Mouse (Mus musculus) forebrain, embryonic 13.5 days (tissue): ENCODE data around the gene Zfp872. TPM values are rescaled to one million over a fixed set of nuclear protein-coding genes. Genes with fewer than 3 reads are reported as not detected.
"Not testable (repeated sequence)": the region's sequence is repeated elsewhere in the genome, so short reads cannot be mapped to it uniquely, and the experiment has no call there.

Source experiments
- ATAC-seq: fragments of 200-750 bp; cut with Nextera tagmentation; 2 replicates; pipeline ENCODE4 v1.8.0; 2017
- H3K27ac ChIP-seq: fragments of 300-500 bp; sonication (generic); 2 replicates; pipeline ENCODE4 v1.5.1; 2015; ENCODE audit warnings: inconsistent platforms, mild to moderate bottlenecking, moderate library complexity
- H3K27me3 ChIP-seq: fragments of 300-500 bp; sonication (generic); 2 replicates; pipeline ENCODE4 v1.6.1; 2015; ENCODE audit warnings: mild to moderate bottlenecking, inconsistent platforms
- H3K36me3 ChIP-seq: fragments of 300-500 bp; sonication (generic); 2 replicates; pipeline ENCODE4 v1.6.1; 2015; ENCODE audit warnings: mild to moderate bottlenecking, inconsistent platforms; ENCODE audit not compliant: poor library complexity, severe bottlenecking
- H3K4me1 ChIP-seq: fragments of 300-500 bp; sonication (generic); 2 replicates; pipeline ENCODE4 v1.6.1; 2015; ENCODE audit warnings: inconsistent platforms
- H3K4me2 ChIP-seq: fragments of 300-500 bp; sonication (generic); 2 replicates; pipeline ENCODE4 v1.6.1; 2015; ENCODE audit warnings: inconsistent platforms, mild to moderate bottlenecking, moderate library complexity
- H3K4me3 ChIP-seq: fragments of 300-500 bp; sonication (generic); 2 replicates; pipeline ENCODE4 v1.5.1; 2015; ENCODE audit warnings: mild to moderate bottlenecking, inconsistent platforms
- H3K9ac ChIP-seq: fragments of 300-500 bp; sonication (generic); 2 replicates; pipeline ENCODE4 v1.6.1; 2015; ENCODE audit warnings: mild to moderate bottlenecking, inconsistent platforms
- H3K9me3 ChIP-seq: fragments of 300-500 bp; sonication (generic); replicated peaks from 2 replicates; pipeline ENCODE4 v1.6.1; 2016; ENCODE audit warnings: inconsistent platforms
- WGBS: fragments of 180-500 bp; shearing (Covaris S2); methylation state at CpG from one replicate; pipeline ENCODE4 v1.1.7; 2015; 5-methylcytosine and 5-hydroxymethylcytosine counted together
- polyA plus RNA-seq: library from polyadenylated mRNA; unstranded; fragments of >200 nt; fragmentation: Nextera tagmentation; extraction: Ambion mirVana; gene quantifications from 2 replicates; pipeline ENCODE4 v1.2.1, GENCODE M21; 2015

The Zfp872 gene
- 0.13 and 0.19 TPM in 2 replicates for polyA plus RNA-seq

GRCm38 (mm10) chr9:22188025-22188611, at the start of gene Zfp872:
Zfp872 (plus strand) TSS chr9:22188090.
- Histone ChIP-seq H3K9ac (peak within 1 kb of the TSS; percentile 65), H3K36me3 (no peaks in the 10 kb centered on the region), H3K4me1 (no peaks in the 10 kb centered on the region), H3K4me2 (peak within 1 kb of the TSS; percentile 72), H3K27ac (no peak within 1 kb of the TSS), H3K9me3 (0 out of 2 replicates have a peak, but pooled peaks cover 4% of the 10 kb centered on the region), H3K4me3 (peak within 1 kb of the TSS; percentile 45), H3K27me3 (0 out of 2 replicates have a peak, but pooled peaks cover 8% of the 10 kb centered on the region)
- WGBS = 14% methylated on average over 43 of the region's 43 CpGs
- peak; percentile 80 for ATAC-seq

DNA sequence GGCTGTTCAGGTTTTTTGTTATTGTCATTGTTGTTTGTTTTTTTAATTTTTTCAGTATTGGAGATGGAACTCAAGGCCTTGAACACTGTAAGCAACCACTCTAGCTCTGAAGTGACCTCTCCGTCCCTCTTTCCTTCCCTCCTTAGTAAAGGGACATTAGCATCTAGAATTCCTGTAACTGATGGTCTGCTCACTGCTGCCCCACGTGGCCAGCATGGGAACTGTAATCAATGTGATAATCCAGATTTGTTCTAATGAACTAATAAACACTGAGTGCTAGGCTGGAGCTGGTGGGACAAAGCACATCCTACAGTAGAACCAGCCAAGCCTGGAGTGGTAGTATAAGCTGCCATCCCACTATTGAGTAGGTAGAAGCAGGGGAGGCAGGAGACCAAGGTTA, 49.4 kb upstream of the Zfp872 start:
- H3K36me3 ChIP-seq = no peaks in the 10 kb centered on the region
- no peak overlapping the region for H3K4me2 ChIP-seq
- no peak overlapping the region for H3K4me3 ChIP-seq
- H3K9ac ChIP-seq = no peak overlapping the region
- no peaks in the 10 kb centered on the region; the same call in 1 of the 2 replicates for H3K27me3 ChIP-seq
- WGBS = 35% methylated on average over 2 of the region's 2 CpGs
- H3K4me1 ChIP-seq = peaks cover 4% of the 10 kb centered on the region; the same call in 1 of the 2 replicates
- ATAC-seq = no peak
- no peaks in the 10 kb centered on the region for H3K9me3 ChIP-seq
- no peak overlapping the region for H3K27ac ChIP-seq

DNA sequence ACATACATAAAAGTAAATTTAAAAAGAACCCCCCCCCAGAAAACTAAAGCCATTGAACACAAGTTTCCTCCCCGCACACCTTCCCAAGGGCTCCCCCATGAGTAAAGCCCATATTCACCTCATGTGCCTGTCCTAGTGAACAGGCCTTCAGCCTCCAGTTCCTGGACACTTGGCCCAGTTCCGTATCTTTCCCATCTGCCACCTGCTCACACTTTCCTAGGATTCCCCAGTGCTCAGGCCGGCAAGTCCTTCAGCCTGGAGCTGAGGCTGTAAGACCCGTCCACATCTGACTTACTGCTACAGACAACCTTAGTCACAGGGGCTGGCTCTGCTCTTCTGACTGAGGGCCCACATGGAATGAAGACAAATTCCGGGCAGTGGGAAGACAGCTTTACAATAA, 48.1 kb upstream of the Zfp872 start:
- no peaks in the 10 kb centered on the region; the same call in 1 of the 2 replicates for H3K27me3 ChIP-seq
- no peak overlapping the region for H3K27ac ChIP-seq
- no peak overlapping the region for H3K4me3 ChIP-seq
- no peaks in the 10 kb centered on the region for H3K36me3 ChIP-seq
- no peak overlapping the region for H3K4me2 ChIP-seq
- H3K9ac ChIP-seq = no peak overlapping the region
- 92% methylated on average over 5 of the region's 5 CpGs for WGBS
- H3K9me3 ChIP-seq = no peaks in the 10 kb centered on the region
- H3K4me1 ChIP-seq = peaks cover 4% of the 10 kb centered on the region; the same call in 1 of the 2 replicates
- no peak for ATAC-seq

GRCm38 (mm10) chr9:22143108-22144037, 44.5 kb upstream of the Zfp872 start:
- H3K4me3 ChIP-seq = no peak overlapping the region
- ATAC-seq = peak; percentile 61; the same call in 1 of the 2 replicates
- no peak overlapping the region for H3K27ac ChIP-seq
- H3K4me1 ChIP-seq = no peaks in the 10 kb centered on the region
- no peaks in the 10 kb centered on the region; the same call in 1 of the 2 replicates for H3K9me3 ChIP-seq
- WGBS = 59% methylated on average over 17 of the region's 17 CpGs
- no peaks in the 10 kb centered on the region for H3K27me3 ChIP-seq
- H3K36me3 ChIP-seq = no peaks in the 10 kb centered on the region
- H3K9ac ChIP-seq = no peak overlapping the region
- H3K4me2 ChIP-seq = no peak overlapping the region

DNA sequence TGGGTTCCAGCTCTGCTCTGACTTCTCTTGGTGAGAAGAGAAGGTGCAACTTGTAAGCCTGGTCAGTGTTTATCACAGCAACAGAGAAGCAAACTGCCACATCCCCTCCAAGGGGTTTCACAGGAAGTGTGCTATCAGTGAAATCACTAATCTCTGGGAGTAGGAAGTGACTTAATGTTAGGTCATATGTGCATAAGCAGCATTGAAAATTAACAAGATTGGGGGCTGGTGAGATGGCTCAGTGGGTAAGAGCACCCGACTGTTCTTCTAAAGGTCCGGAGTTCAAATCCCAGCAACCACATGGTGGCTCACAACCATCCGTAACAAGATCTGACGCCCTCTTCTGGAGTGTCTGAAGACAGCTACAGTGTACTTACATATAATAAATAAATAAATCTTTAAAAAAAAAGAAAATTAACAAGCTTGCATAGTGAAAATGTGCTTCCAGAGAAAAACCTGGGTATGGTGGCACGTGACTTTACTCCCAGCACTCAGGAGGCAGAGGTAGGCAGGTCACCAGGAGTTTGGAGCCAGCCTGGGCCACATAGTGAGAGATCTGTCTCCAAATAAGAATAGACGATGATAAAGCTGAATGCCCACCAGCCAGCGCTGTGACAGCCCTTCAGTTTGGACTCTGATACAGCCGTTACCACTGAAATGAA, 43.5 kb upstream of the Zfp872 start:
- Histone ChIP-seq H3K27ac (no peak overlapping the region), H3K9ac (no peak overlapping the region), H3K27me3 (no peaks in the 10 kb centered on the region), H3K9me3 (no peaks in the 10 kb centered on the region; the same call in 1 of the 2 replicates), H3K4me2 (no peak overlapping the region), H3K36me3 (no peaks in the 10 kb centered on the region), H3K4me1 (no peaks in the 10 kb centered on the region), H3K4me3 (no peak overlapping the region)
- 86% methylated on average over 8 of the region's 8 CpGs for WGBS
- no peak for ATAC-seq

DNA sequence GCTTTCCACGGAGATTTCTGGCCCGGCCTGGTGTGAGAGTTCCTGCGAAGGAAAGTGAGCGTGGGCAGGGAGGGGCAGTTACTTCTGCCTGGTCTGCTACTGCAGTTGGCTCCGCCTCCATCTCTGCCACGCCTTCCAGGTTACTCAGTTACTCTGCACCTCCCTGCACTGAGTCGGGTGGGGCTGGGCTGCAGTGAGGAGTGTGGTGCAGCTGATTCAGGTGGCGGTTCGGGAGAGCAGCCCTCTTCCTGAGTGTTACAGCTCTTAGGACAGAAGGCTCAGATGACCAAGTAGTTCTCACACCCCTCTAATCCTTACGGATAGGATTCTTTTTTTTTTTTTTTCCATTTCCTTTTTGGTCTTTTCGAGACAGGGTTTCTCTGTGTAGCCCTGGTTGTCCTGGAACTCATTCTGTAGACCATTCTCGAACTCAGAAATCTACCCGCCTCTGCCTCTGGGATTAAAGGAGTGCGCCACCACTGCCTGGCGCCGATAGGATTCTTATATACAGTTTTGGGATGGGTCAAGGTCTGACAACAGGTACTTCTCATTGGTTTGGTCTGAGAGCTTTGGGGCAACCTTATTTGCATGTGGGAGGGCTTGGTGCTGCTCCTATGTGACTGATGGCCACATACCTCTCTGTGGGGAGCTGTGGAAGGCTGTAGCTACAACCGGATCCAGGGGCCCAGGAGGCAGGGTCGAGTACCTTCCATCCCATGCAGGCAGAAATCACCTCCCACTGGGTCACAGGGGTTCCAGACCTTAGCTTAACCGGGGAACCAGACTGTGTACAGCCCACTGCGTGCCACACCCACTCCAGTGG, 38.3 kb upstream of the Zfp872 start:
- Histone ChIP-seq H3K4me2 (no peak overlapping the region), H3K36me3 (no peaks in the 10 kb centered on the region), H3K4me3 (no peak overlapping the region), H3K9ac (no peak overlapping the region), H3K27me3 (no peaks in the 10 kb centered on the region), H3K9me3 (no peaks in the 10 kb centered on the region; the same call in 1 of the 2 replicates), H3K27ac (no peak overlapping the region), H3K4me1 (no peaks in the 10 kb centered on the region)
- 84% methylated on average over 20 of the region's 20 CpGs for WGBS
- no peak for ATAC-seq

DNA sequence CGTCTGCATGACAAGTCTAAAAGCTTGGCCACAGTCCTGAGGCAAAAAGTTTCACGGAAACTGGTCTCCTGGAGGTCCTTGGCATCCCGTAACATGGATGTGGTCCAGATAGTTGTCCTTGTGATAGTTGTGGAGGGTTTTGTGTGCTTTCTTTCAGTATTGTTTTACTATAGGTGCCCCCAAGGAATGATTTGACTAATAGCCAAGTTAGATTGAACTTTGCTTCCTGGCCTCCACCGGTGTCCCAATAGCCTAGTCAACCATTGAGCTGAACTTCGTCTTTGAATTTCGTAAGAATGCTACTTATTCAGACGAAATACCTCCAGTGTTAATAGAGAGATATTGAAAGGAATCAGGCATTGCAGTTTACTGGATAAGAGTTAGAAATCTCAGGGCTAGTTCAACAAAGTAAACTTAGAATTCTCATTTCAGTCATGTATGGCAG, 37.6 kb upstream of the Zfp872 start:
- not testable (repeated sequence) for H3K4me1 ChIP-seq, ATAC-seq, H3K9ac ChIP-seq, H3K4me2 ChIP-seq, H3K36me3 ChIP-seq, H3K27me3 ChIP-seq, H3K4me3 ChIP-seq, H3K27ac ChIP-seq, H3K9me3 ChIP-seq
- 89% methylated on average over 7 of the region's 7 CpGs for WGBS

GRCm38 (mm10) chr9:22150946-22151345, 36.9 kb upstream of the Zfp872 start:
- Histone ChIP-seq H3K9me3 (no peaks in the 10 kb centered on the region; the same call in 1 of the 2 replicates), H3K4me2 (no peak overlapping the region), H3K9ac (no peak overlapping the region), H3K4me1 (0 out of 2 replicates have a peak, but pooled peaks cover 4% of the 10 kb centered on the region), H3K4me3 (no peak overlapping the region), H3K36me3 (no peaks in the 10 kb centered on the region), H3K27ac (no peak overlapping the region), H3K27me3 (no peaks in the 10 kb centered on the region)
- WGBS = 83% methylated on average over 2 of the region's 2 CpGs
- ATAC-seq = no peak

DNA sequence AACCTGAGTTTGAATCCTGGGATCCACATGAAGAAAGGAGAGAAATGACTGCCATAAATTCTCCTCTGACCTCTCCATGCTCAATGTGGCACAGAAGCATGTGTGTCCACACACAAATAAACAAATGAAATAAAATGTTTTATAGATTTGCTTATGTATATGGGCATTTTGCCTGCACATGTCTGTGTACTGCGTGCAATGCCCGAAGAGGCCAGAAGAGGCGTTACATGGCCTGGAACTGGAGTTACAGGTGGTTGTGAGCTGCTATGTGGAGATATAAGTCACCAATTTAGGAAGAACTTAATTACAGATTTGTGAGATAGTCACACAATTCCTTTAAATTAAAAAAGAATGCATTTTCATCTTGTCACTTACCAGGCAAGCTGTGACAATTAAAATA, 34.1 kb upstream of the Zfp872 start:
- ATAC-seq = no peak
- no peak overlapping the region for H3K9ac ChIP-seq

DNA sequence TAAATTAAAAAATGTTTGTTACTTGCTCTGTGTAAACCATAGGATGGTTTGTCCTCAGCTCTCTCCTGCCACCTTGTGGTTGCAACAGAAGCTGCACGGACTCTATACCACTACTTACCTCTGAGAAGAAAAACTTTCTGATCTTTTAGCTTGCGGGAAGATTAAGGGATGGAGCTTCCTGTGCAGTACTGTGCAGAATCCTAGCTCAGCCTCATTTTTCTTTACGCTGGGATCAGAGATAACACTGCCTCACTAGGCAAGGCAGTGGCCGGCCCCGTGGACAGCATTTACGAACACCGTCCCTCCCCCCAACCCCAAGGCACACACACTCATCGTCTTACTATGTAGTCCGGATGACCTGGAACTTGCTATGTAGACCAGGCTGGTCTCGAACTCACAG, 32.3 kb upstream of the Zfp872 start:
- no peaks in the 10 kb centered on the region for H3K9me3 ChIP-seq
- H3K27ac ChIP-seq = no peak overlapping the region
- no peak overlapping the region for H3K9ac ChIP-seq
- no peak overlapping the region for H3K4me3 ChIP-seq
- peaks cover 2% of the 10 kb centered on the region; the same call in 1 of the 2 replicates for H3K27me3 ChIP-seq
- peaks cover 18% of the 10 kb centered on the region for H3K4me1 ChIP-seq
- WGBS = 29% methylated on average over 10 of the region's 10 CpGs
- peak; percentile 28 for ATAC-seq
- peak overlapping the region; percentile 69; the same call in 1 of the 2 replicates for H3K4me2 ChIP-seq
- H3K36me3 ChIP-seq = 0 out of 2 replicates have a peak, but pooled peaks cover 7% of the 10 kb centered on the region

More for the DNA sequence above, 34.1 kb upstream of the Zfp872 start:
- Histone ChIP-seq H3K4me3 (no peak overlapping the region), H3K9me3 (no peaks in the 10 kb centered on the region), H3K4me2 (no peak overlapping the region), H3K36me3 (0 out of 2 replicates have a peak, but pooled peaks cover 7% of the 10 kb centered on the region), H3K27me3 (peaks cover 2% of the 10 kb centered on the region; the same call in 1 of the 2 replicates), H3K4me1 (peaks cover 18% of the 10 kb centered on the region), H3K27ac (no peak overlapping the region)
- 90% methylated on average over 3 of the region's 3 CpGs for WGBS
